Mouse (Mus musculus): ENCODE data around the gene Mef2b. TPM values are rescaled to one million over a fixed set of nuclear protein-coding genes. Genes with fewer than 3 reads are reported as not detected.

Gene Mef2b
- polyA plus RNA-seq, 1 experiment from 2014 or later = 0.10 TPM

GRCm38 (mm10) chr8:70201417-70201816, 61.9 kb downstream of the Mef2b start:
- H3K9ac ChIP-seq (ENCODE audit: low read length) = no peak overlapping the region

GRCm38 (mm10) chr8:70203072-70203471, 63.6 kb downstream of the Mef2b start:
- TF ChIP-seq CTCF (IDR thresholded peaks at IDR 0.05; ENCODE audit: low read depth) = no peak
- no peak for TF ChIP-seq EP300 (optimal IDR thresholded peaks at IDR 0.05)
- 85% methylated on average over 4 of the region's 4 CpGs for WGBS
- DNase-seq (ENCODE audit: low spot score) = no peak

More at GRCm38 (mm10) chr8:70201417-70201816, 61.9 kb downstream of the Mef2b start:
- Histone ChIP-seq H3K4me1 (replicated peaks; ENCODE audit: control insufficient read depth, insufficient read depth) (no peaks in the 10 kb centered on the region), H3K27me3 (ENCODE audit: control insufficient read depth, insufficient read depth, low read length) (no peaks in the 10 kb centered on the region), H3K27ac (replicated peaks) (no peak overlapping the region), H3K36me3 (ENCODE audit: control insufficient read depth, insufficient read depth, low read length) (no peaks in the 10 kb centered on the region), H3K4me3 (ENCODE audit: low read depth, low read length) (no peak overlapping the region), H3K4me2 (replicated peaks; ENCODE audit: low read depth) (no peak overlapping the region), H3K9me3 (ENCODE audit: control insufficient read depth, low read length) (no peaks in the 10 kb centered on the region)
- DNase-seq (ENCODE audit: low spot score) (no peak), ATAC-seq (ENCODE audit: low FRiP score, low TSS enrichment) (no peak)
- TF ChIP-seq EP300 (optimal IDR thresholded peaks at IDR 0.05) = no peak
- no peak for TF ChIP-seq CTCF (IDR thresholded peaks at IDR 0.05; ENCODE audit: low read depth)
- WGBS = 75% methylated on average over 3 of the region's 3 CpGs

DNA sequence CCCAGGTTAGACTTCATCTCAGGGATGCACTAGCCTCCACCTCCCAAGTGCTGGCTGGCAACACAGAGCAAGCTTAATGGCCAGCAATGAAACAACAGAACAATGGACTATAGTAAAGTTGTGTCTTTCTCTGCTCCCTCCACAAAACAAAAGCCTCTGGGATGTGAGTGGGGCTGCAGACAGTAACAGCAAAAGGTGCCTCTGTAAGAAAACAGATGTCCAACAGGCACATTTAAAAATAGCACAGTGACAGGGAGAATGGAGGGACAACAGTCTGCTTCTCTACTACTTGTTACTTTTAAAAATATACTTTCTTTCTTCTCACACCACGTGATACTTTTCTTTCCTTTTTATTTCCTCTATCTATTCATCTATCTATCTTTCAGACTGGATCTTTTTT, 65.2 kb downstream of the Mef2b start:
- TF ChIP-seq EP300 (optimal IDR thresholded peaks at IDR 0.05) = no peak
- TF ChIP-seq CTCF (IDR thresholded peaks at IDR 0.05; ENCODE audit: low read depth) = no peak
- 50% methylated on average over 1 of the region's 1 CpGs for WGBS

More at GRCm38 (mm10) chr8:70203072-70203471, 63.6 kb downstream of the Mef2b start:
- no peaks in the 10 kb centered on the region for H3K9me3 ChIP-seq (ENCODE audit: control insufficient read depth, low read length)
- no peak for ATAC-seq (ENCODE audit: low FRiP score, low TSS enrichment)
- H3K36me3 ChIP-seq (ENCODE audit: control insufficient read depth, insufficient read depth, low read length) = no peaks in the 10 kb centered on the region
- H3K9ac ChIP-seq (ENCODE audit: low read length) = no peak overlapping the region
- H3K27me3 ChIP-seq (ENCODE audit: control insufficient read depth, insufficient read depth, low read length) = no peaks in the 10 kb centered on the region
- H3K4me2 ChIP-seq (replicated peaks; ENCODE audit: low read depth) = no peak overlapping the region
- no peak overlapping the region for H3K27ac ChIP-seq (replicated peaks)
- H3K4me1 ChIP-seq (replicated peaks; ENCODE audit: control insufficient read depth, insufficient read depth) = no peaks in the 10 kb centered on the region
- no peak overlapping the region for H3K4me3 ChIP-seq (ENCODE audit: low read depth, low read length)

GRCm38 (mm10) chr8:70208130-70208529, 68.6 kb downstream of the Mef2b start:
- Histone ChIP-seq H3K36me3 (ENCODE audit: control insufficient read depth, insufficient read depth, low read length) (no peaks in the 10 kb centered on the region), H3K4me2 (replicated peaks; ENCODE audit: low read depth) (no peak overlapping the region), H3K9ac (ENCODE audit: low read length) (no peak overlapping the region), H3K27ac (replicated peaks) (no peak overlapping the region), H3K4me3 (ENCODE audit: low read depth, low read length) (no peak overlapping the region), H3K27me3 (ENCODE audit: control insufficient read depth, insufficient read depth, low read length) (no peaks in the 10 kb centered on the region), H3K4me1 (replicated peaks; ENCODE audit: control insufficient read depth, insufficient read depth) (no peaks in the 10 kb centered on the region), H3K9me3 (ENCODE audit: control insufficient read depth, low read length) (no peaks in the 10 kb centered on the region)
- DNase-seq (ENCODE audit: low spot score) (no peak), ATAC-seq (ENCODE audit: low FRiP score, low TSS enrichment) (no peak)
- TF ChIP-seq CTCF (IDR thresholded peaks at IDR 0.05; ENCODE audit: low read depth) = no peak
- TF ChIP-seq EP300 (optimal IDR thresholded peaks at IDR 0.05) = no peak
- WGBS = 58% methylated on average over 1 of the region's 1 CpGs

More for the DNA sequence above, 65.2 kb downstream of the Mef2b start:
- Histone ChIP-seq H3K36me3 (ENCODE audit: control insufficient read depth, insufficient read depth, low read length) (no peaks in the 10 kb centered on the region), H3K4me2 (replicated peaks; ENCODE audit: low read depth) (no peak overlapping the region), H3K27ac (replicated peaks) (no peak overlapping the region), H3K9ac (ENCODE audit: low read length) (no peak overlapping the region), H3K9me3 (ENCODE audit: control insufficient read depth, low read length) (no peaks in the 10 kb centered on the region), H3K4me3 (ENCODE audit: low read depth, low read length) (no peak overlapping the region), H3K27me3 (ENCODE audit: control insufficient read depth, insufficient read depth, low read length) (no peaks in the 10 kb centered on the region), H3K4me1 (replicated peaks; ENCODE audit: control insufficient read depth, insufficient read depth) (no peaks in the 10 kb centered on the region)
- DNase-seq (ENCODE audit: low spot score) (no peak), ATAC-seq (ENCODE audit: low FRiP score, low TSS enrichment) (no peak)

GRCm38 (mm10) chr8:70210538-70210937, 71.0 kb downstream of the Mef2b start:
- 0 out of 2 replicates have a peak overlapping the region, but pooled peaks have one; percentile 18 for H3K4me2 ChIP-seq (replicated peaks; ENCODE audit: low read depth)
- H3K9ac ChIP-seq (ENCODE audit: low read length) = no peak overlapping the region
- H3K27me3 ChIP-seq (ENCODE audit: control insufficient read depth, insufficient read depth, low read length) = no peaks in the 10 kb centered on the region
- H3K9me3 ChIP-seq (ENCODE audit: control insufficient read depth, low read length) = no peaks in the 10 kb centered on the region
- no peak for DNase-seq (ENCODE audit: low spot score)
- peak; percentile 42 for TF ChIP-seq CTCF (IDR thresholded peaks at IDR 0.05; ENCODE audit: low read depth)
- no peak for TF ChIP-seq EP300 (optimal IDR thresholded peaks at IDR 0.05)
- H3K36me3 ChIP-seq (ENCODE audit: control insufficient read depth, insufficient read depth, low read length) = no peaks in the 10 kb centered on the region
- no peak for ATAC-seq (ENCODE audit: low FRiP score, low TSS enrichment)
- 13% methylated on average over 8 of the region's 8 CpGs for WGBS
- H3K27ac ChIP-seq (replicated peaks) = no peak overlapping the region
- H3K4me1 ChIP-seq (replicated peaks; ENCODE audit: control insufficient read depth, insufficient read depth) = no peaks in the 10 kb centered on the region
- no peak overlapping the region for H3K4me3 ChIP-seq (ENCODE audit: low read depth, low read length)

DNA sequence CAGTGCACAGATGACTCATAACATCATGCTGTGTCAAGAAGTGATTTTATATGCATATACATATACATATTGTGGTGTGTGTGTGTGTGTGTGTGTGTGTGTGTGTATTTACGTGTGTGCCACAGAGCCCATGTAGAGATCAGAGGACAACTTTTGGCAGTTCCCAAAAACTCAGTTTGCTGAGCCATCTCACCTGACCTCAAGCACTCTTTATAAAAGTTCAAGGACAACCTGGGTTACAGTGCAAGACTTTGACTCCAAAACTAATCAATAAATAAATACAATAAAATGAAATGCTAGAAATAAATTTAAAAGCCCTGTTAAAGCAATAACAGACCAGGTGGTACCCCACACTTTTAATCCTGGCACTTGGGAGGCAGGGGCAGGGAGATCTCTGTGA, 71.8 kb downstream of the Mef2b start:
- Histone ChIP-seq H3K4me1 (replicated peaks; ENCODE audit: control insufficient read depth, insufficient read depth) (no peaks in the 10 kb centered on the region), H3K4me2 (replicated peaks; ENCODE audit: low read depth) (peak overlapping the region; percentile 96), H3K36me3 (ENCODE audit: control insufficient read depth, insufficient read depth, low read length) (no peaks in the 10 kb centered on the region), H3K4me3 (ENCODE audit: low read depth, low read length) (peak overlapping the region; percentile 62), H3K27ac (replicated peaks) (no peak overlapping the region; the same call in 1 of the 2 replicates), H3K9me3 (ENCODE audit: control insufficient read depth, low read length) (no peaks in the 10 kb centered on the region), H3K9ac (ENCODE audit: low read length) (peak overlapping the region; percentile 77), H3K27me3 (ENCODE audit: control insufficient read depth, insufficient read depth, low read length) (no peaks in the 10 kb centered on the region)
- DNase-seq (ENCODE audit: low spot score) (no peak), ATAC-seq (ENCODE audit: low FRiP score, low TSS enrichment) (no peak)
- WGBS = 79% methylated on average over 1 of the region's 1 CpGs
- TF ChIP-seq EP300 (optimal IDR thresholded peaks at IDR 0.05) (no peak), CTCF (IDR thresholded peaks at IDR 0.05; ENCODE audit: low read depth) (no peak)

Data from stomach, postnatal 0 days (tissue).